Mouse (Mus musculus) cerebellum, postnatal 36 days (tissue): Measurements from ENCODE around the gene Samt2.
"Not testable (repeated sequence)": the region's sequence is repeated elsewhere in the genome, so short reads cannot be mapped to it uniquely, and the experiment has no call there.

Source experiments
- DNase-seq, 2 experiments: peaks; one replicate each; pipeline ENCODE4 v3.0.0; 2021 to 2022; ENCODE audit warnings: mixed read lengths in 2 of 2

The Samt2 gene

GRCm38 (mm10) chrX:154579260-154579659 is at the start of gene Samt2:
Gene Samt2, minus strand, starts transcription at chrX:154579360.
- not testable (repeated sequence) for DNase-seq
